Mouse (Mus musculus) MEL (cell line): Measurements from ENCODE around the gene Myo18b. TPM values are rescaled to one million over a fixed set of nuclear protein-coding genes. Genes with fewer than 3 reads are reported as not detected.

Experiments
- DNase-seq: peaks from one replicate; pipeline ENCODE4 v3.0.0; 2011; ENCODE audit warnings: low read depth, low spot score
- H3K27ac ChIP-seq: 2 replicates; pipeline ENCODE4 v1.5.1; 2012; ENCODE audit warnings: low read depth, mild to moderate bottlenecking, control low read depth, low read length, moderate library complexity; ENCODE audit not compliant: control insufficient read depth
- H3K27me3 ChIP-seq, 2 experiments: fragments of 150-350 bp in 1 of 2; sonication (generic) in 1 of 2; 2 replicates each; pipeline ENCODE4 v1.6.1; 2012; ENCODE audit warnings: low read length in 2 of 2, mild to moderate bottlenecking in 2 of 2, improper control_type of control experiment in 1 of 2, moderate library complexity in 1 of 2; ENCODE audit not compliant: insufficient read depth in 2 of 2, control insufficient read depth in 1 of 2
- H3K36me3 ChIP-seq, 2 experiments: 2 replicates each; pipeline ENCODE4 v1.6.1; 2012 to 2014; ENCODE audit warnings: low read length in 2 of 2, improper control_type of control experiment in 1 of 2, inconsistent platforms in 1 of 2, mild to moderate bottlenecking in 1 of 2; ENCODE audit not compliant: insufficient read depth in 2 of 2, control insufficient read depth in 1 of 2
- H3K4me1 ChIP-seq, 2 experiments: fragments of 150-350 bp in 1 of 2; sonication (generic) in 1 of 2; 2 replicates each; pipeline ENCODE4 v1.6.1; 2012; ENCODE audit warnings: low read length in 2 of 2, improper control_type of control experiment in 1 of 2, mild to moderate bottlenecking in 1 of 2; ENCODE audit not compliant: insufficient read depth in 2 of 2, control insufficient read depth in 1 of 2
- H3K4me3 ChIP-seq, 2 experiments: fragments of 150-350 bp in 1 of 2; sonication (generic) in 1 of 2; 2 replicates each; pipeline ENCODE4 v1.5.1; 2012; ENCODE audit warnings: low read depth in 2 of 2, low read length in 2 of 2, mild to moderate bottlenecking in 2 of 2, moderate library complexity in 2 of 2, control low read depth in 1 of 2, improper control_type of control experiment in 1 of 2; ENCODE audit not compliant: control insufficient read depth in 1 of 2, insufficient read depth in 1 of 2
- H3K79me2 ChIP-seq: 2 replicates; pipeline ENCODE4 v1.6.1; 2012; ENCODE audit warnings: mild to moderate bottlenecking, low read length, moderate library complexity; ENCODE audit not compliant: control insufficient read depth, poor library complexity, insufficient read depth
- H3K9ac ChIP-seq: 2 replicates; pipeline ENCODE4 v1.6.1; 2012; ENCODE audit warnings: low read depth, mild to moderate bottlenecking, control low read depth, low read length, moderate library complexity; ENCODE audit not compliant: control insufficient read depth, poor library complexity, severe bottlenecking
- H3K9me3 ChIP-seq: fragments of 150-350 bp; sonication (generic); replicated peaks from 2 replicates; pipeline ENCODE4 v1.6.1; 2012; ENCODE audit warnings: mild to moderate bottlenecking, low read length, improper control_type of control experiment, moderate library complexity; ENCODE audit not compliant: insufficient read depth
- BHLHE40 ChIP-seq: IDR thresholded peaks from 2 replicates; pipeline ENCODE4 v1.6.1; 2012; ENCODE audit warnings: low read depth, mild to moderate bottlenecking, inconsistent platforms, low read length, improper control_type of control experiment, borderline replicate concordance
- CHD2 ChIP-seq: IDR thresholded peaks from 2 replicates; pipeline ENCODE4 v1.6.1; 2011; ENCODE audit warnings: low read length, improper control_type of control experiment
- CTCF ChIP-seq, 3 experiments: IDR thresholded peaks in 2 of 3; conservative IDR thresholded peaks in 1 of 3; 2 replicates each; pipeline ENCODE4 v1.5.1; 2011 to 2012; ENCODE audit warnings: low read length in 3 of 3, low read depth in 2 of 3, mild to moderate bottlenecking in 2 of 3, improper control_type of control experiment in 1 of 3, inconsistent platforms in 1 of 3, mixed read lengths in 1 of 3, moderate library complexity in 1 of 3; ENCODE audit not compliant: control insufficient read depth in 1 of 3, insufficient read depth in 1 of 3, poor library complexity in 1 of 3, severe bottlenecking in 1 of 3
- E2F4 ChIP-seq: IDR thresholded peaks from 2 replicates; pipeline ENCODE4 v1.6.1; 2011; ENCODE audit warnings: low read depth, low read length, improper control_type of control experiment, borderline replicate concordance
- GABPA ChIP-seq: IDR thresholded peaks from 2 replicates; pipeline ENCODE4 v1.6.1; 2012; ENCODE audit warnings: low read depth, mild to moderate bottlenecking, inconsistent platforms, low read length, improper control_type of control experiment, moderate library complexity
- GATA1 ChIP-seq: IDR thresholded peaks from 2 replicates; pipeline ENCODE4 v1.6.1; 2011; ENCODE audit warnings: low read depth, low read length, improper control_type of control experiment
- JUND ChIP-seq: IDR thresholded peaks from 2 replicates; pipeline ENCODE4 v1.6.1; 2011; ENCODE audit warnings: low read depth, mild to moderate bottlenecking, improper control_type of control experiment, low read length
- KAT2A ChIP-seq: conservative IDR thresholded peaks from 2 replicates; pipeline ENCODE4 v1.6.1; 2012; ENCODE audit warnings: low read depth, low read length, improper control_type of control experiment, inconsistent platforms
- MAFK ChIP-seq: IDR thresholded peaks from 2 replicates; pipeline ENCODE4 v1.6.1; 2011; ENCODE audit warnings: low read depth, mild to moderate bottlenecking, low read length, improper control_type of control experiment, borderline replicate concordance
- MAZ ChIP-seq: IDR thresholded peaks from 2 replicates; pipeline ENCODE4 v1.6.1; 2012; ENCODE audit warnings: low read depth, mild to moderate bottlenecking, inconsistent platforms, low read length, improper control_type of control experiment
- MXI1 ChIP-seq: IDR thresholded peaks from 2 replicates; pipeline ENCODE4 v1.6.1; 2011; ENCODE audit warnings: mild to moderate bottlenecking, low read depth, low read length, improper control_type of control experiment
- MYC ChIP-seq: IDR thresholded peaks from 2 replicates; pipeline ENCODE4 v1.6.1; 2011; ENCODE audit warnings: low read depth, mild to moderate bottlenecking, low read length, improper control_type of control experiment, moderate library complexity
- POLR2A ChIP-seq, 2 experiments: IDR thresholded peaks; 2 replicates each; pipeline ENCODE4 v1.6.1; 2011 to 2012; ENCODE audit warnings: low read length in 2 of 2, mild to moderate bottlenecking in 2 of 2, control low read depth in 1 of 2, improper control_type of control experiment in 1 of 2, low read depth in 1 of 2, moderate library complexity in 1 of 2; ENCODE audit not compliant: control insufficient read depth in 1 of 2, insufficient read depth in 1 of 2, poor library complexity in 1 of 2
- POLR2AphosphoS5 ChIP-seq: IDR thresholded peaks from 2 replicates; pipeline ENCODE4 v1.6.1; 2012; ENCODE audit warnings: low read depth, borderline replicate concordance, mild to moderate bottlenecking, inconsistent platforms, low read length, moderate library complexity, mixed read lengths
- RCOR1 ChIP-seq: IDR thresholded peaks from 2 replicates; pipeline ENCODE4 v1.6.1; 2012; ENCODE audit warnings: low read depth, mild to moderate bottlenecking, inconsistent platforms, low read length, improper control_type of control experiment
- SMC3 ChIP-seq: IDR thresholded peaks from 2 replicates; pipeline ENCODE4 v1.6.1; 2011; ENCODE audit warnings: low read depth, low read length, improper control_type of control experiment
- TAL1 ChIP-seq: IDR thresholded peaks from 2 replicates; pipeline ENCODE4 v1.6.1; 2012; ENCODE audit warnings: mild to moderate bottlenecking, inconsistent platforms, low read length, moderate library complexity, mixed read lengths
- TBP ChIP-seq: IDR thresholded peaks from 2 replicates; pipeline ENCODE4 v1.8.0; 2011; ENCODE audit warnings: low read depth, low read length, improper control_type of control experiment
- TCF12 ChIP-seq: IDR thresholded peaks from 2 replicates; pipeline ENCODE4 v1.6.1; 2014; ENCODE audit warnings: low read depth, mild to moderate bottlenecking, inconsistent platforms, low read length, improper control_type of control experiment, moderate library complexity
- USF2 ChIP-seq, 2 experiments: IDR thresholded peaks; 2 replicates each; pipeline ENCODE4 v1.6.1; 2011 to 2012; ENCODE audit warnings: improper control_type of control experiment in 2 of 2, low read length in 2 of 2, borderline replicate concordance in 1 of 2, inconsistent platforms in 1 of 2, low read depth in 1 of 2, mild to moderate bottlenecking in 1 of 2; ENCODE audit not compliant: insufficient read depth in 1 of 2
- ZC3H11A ChIP-seq: IDR thresholded peaks from 2 replicates; pipeline ENCODE4 v1.6.1; 2012; ENCODE audit warnings: low read depth, mild to moderate bottlenecking, inconsistent platforms, low read length, improper control_type of control experiment
- ZKSCAN1 ChIP-seq: IDR thresholded peaks from 2 replicates; pipeline ENCODE4 v1.6.1; 2012; ENCODE audit warnings: low read depth, mild to moderate bottlenecking, inconsistent platforms, low read length, improper control_type of control experiment, moderate library complexity
- polyA plus RNA-seq, 2 experiments: library from polyadenylated mRNA; stranded (reverse) in 1 of 2; unstranded in 1 of 2; fragments of >175 nt in 1 of 2; fragments of >200 nt in 1 of 2; gene quantifications; 2 replicates each; pipeline versions ENCODE4 v1.2.1 to v1.2.4; 2012; ENCODE audit warnings: low replicate concordance in 2 of 2, low read depth in 1 of 2; ENCODE audit not compliant: insufficient read length in 2 of 2, insufficient read depth in 1 of 2, missing spikeins in 1 of 2
- total RNA-seq: library from RNA; depleted of rRNA; stranded (reverse); fragments of 300-350 nt; gene quantifications from 2 replicates; pipeline ENCODE4 v1.2.3, GENCODE M21; 2012

The Myo18b gene
- total and polyA plus RNA-seq, 3 experiments: not detected

DNA sequence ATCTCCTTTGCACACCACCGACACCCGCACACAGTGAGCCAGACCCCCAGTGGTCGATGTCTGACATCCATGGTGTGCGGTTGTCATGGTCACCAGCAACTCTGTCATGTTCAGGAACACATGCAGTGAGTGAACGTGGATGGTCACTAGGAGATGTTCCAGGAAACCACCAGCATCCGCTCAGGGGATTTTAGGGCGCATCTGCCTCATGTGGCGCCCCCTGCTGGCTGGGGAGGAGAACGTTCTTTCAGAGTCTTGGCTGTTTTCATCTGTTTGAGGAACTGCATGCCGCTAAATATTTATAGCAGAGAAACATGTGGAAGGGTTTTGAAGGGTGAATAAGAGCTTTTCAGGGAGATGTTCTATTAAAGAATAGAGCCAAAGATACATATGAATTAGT lies 253.4 kb downstream of the Myo18b start:
- no peak for DNase-seq

GRCm38 (mm10) chr5:112641770-112642169 lies 254.4 kb downstream of the Myo18b start:
- no peaks in the 10 kb centered on the region for H3K27me3 ChIP-seq
- no peaks in the 10 kb centered on the region for H3K36me3 ChIP-seq
- H3K79me2 ChIP-seq: no peaks in the 10 kb centered on the region
- no peak overlapping the region for H3K4me3 ChIP-seq
- H3K9me3 ChIP-seq: no peaks in the 10 kb centered on the region
- H3K4me1 ChIP-seq: no peaks in the 10 kb centered on the region
- no peak overlapping the region for H3K9ac ChIP-seq
- no peak for TF ChIP-seq USF2 (IDR thresholded peaks at IDR 0.05; ENCODE audit: borderline replicate concordance in 1 of 2, insufficient read depth in 1 of 2, low read depth in 1 of 2, low read length in 2 of 2)
- TF ChIP-seq POLR2AphosphoS5: no peak
- TF ChIP-seq GATA1: no peak
- TF ChIP-seq MXI1: no peak
- no peak for TF ChIP-seq MYC
- TF ChIP-seq MAFK: no peak
- no peak for TF ChIP-seq CHD2
- no peak for TF ChIP-seq JUND
- no peak for TF ChIP-seq TAL1
- no peak for TF ChIP-seq POLR2A (IDR thresholded peaks at IDR 0.05; ENCODE audit: control insufficient read depth in 1 of 2, insufficient read depth in 1 of 2, low read depth in 1 of 2, low read length in 2 of 2, poor library complexity in 1 of 2)
- TF ChIP-seq KAT2A: no peak
- no peak for TF ChIP-seq RCOR1
- TF ChIP-seq SMC3: no peak
- no peak for TF ChIP-seq MAZ
- TF ChIP-seq TCF12: no peak
- TF ChIP-seq E2F4: no peak
- TF ChIP-seq GABPA: no peak
- TF ChIP-seq TBP: no peak
- TF ChIP-seq BHLHE40: no peak
- no peak for DNase-seq
- H3K27ac ChIP-seq: no peak overlapping the region

More for the DNA sequence above, 253.4 kb downstream of the Myo18b start:
- Histone ChIP-seq H3K9ac (no peak overlapping the region), H3K4me3 (no peak overlapping the region), H3K4me1 (no peaks in the 10 kb centered on the region), H3K27me3 (no peaks in the 10 kb centered on the region), H3K79me2 (no peaks in the 10 kb centered on the region), H3K27ac (no peak overlapping the region), H3K9me3 (no peaks in the 10 kb centered on the region), H3K36me3 (no peaks in the 10 kb centered on the region)
- TF ChIP-seq MAZ: no peak
- TF ChIP-seq MXI1: no peak
- no peak for TF ChIP-seq ZC3H11A
- no peak for TF ChIP-seq ZKSCAN1
- TF ChIP-seq CTCF (IDR thresholded peaks at IDR 0.05 in 2 of 3, conservative IDR thresholded peaks at IDR 0.05 in 1 of 3; ENCODE audit: control insufficient read depth in 1 of 3, insufficient read depth in 1 of 3, low read depth in 2 of 3, low read length in 3 of 3, poor library complexity in 1 of 3, severe bottlenecking in 1 of 3): peak in 1 of 3 experiments; percentile 23; a peak in 2 of 6 replicates
